Mouse (Mus musculus) thymus, adult 2 months (tissue): ENCODE measurements around the gene Pfas. TPM values are rescaled to one million over a fixed set of nuclear protein-coding genes. Genes with fewer than 3 reads are reported as not detected.

Source experiments
- DNase-seq: peaks from one replicate; pipeline ENCODE4 v3.0.0; 2021
- H3K27ac ChIP-seq: fragments of 200-500 bp; 2 replicates; pipeline ENCODE4 v1.5.1; 2012; ENCODE audit warnings: low read length, control low read depth; ENCODE audit not compliant: control insufficient read depth, insufficient read depth
- H3K27me3 ChIP-seq: fragments of 200-500 bp; 2 replicates; pipeline ENCODE4 v1.6.1; 2012; ENCODE audit warnings: mild to moderate bottlenecking, low read length, moderate library complexity, mixed read lengths; ENCODE audit not compliant: control insufficient read depth, insufficient read depth
- H3K36me3 ChIP-seq: fragments of 200-500 bp; 2 replicates; pipeline ENCODE4 v1.6.1; 2012; ENCODE audit warnings: mild to moderate bottlenecking, low read length, moderate library complexity; ENCODE audit not compliant: control insufficient read depth, insufficient read depth
- H3K4me1 ChIP-seq: fragments of 200-500 bp; replicated peaks from 2 replicates; pipeline ENCODE4 v1.6.1; 2012; ENCODE audit warnings: low read length; ENCODE audit not compliant: control insufficient read depth, insufficient read depth
- H3K4me3 ChIP-seq: fragments of 200-500 bp; 2 replicates; pipeline ENCODE4 v1.5.1; 2012; ENCODE audit warnings: mild to moderate bottlenecking, low read length, control low read depth, moderate library complexity; ENCODE audit not compliant: control insufficient read depth, insufficient read depth
- CTCF ChIP-seq: fragments of 200-500 bp; IDR thresholded peaks from 2 replicates; pipeline ENCODE4 v1.5.1; 2012; ENCODE audit warnings: mild to moderate bottlenecking, control low read depth, low read length, moderate library complexity, borderline replicate concordance; ENCODE audit not compliant: control insufficient read depth, poor library complexity, insufficient read depth; ENCODE audit errors: extremely low read depth
- POLR2A ChIP-seq: fragments of 200-500 bp; IDR thresholded peaks from 2 replicates; pipeline ENCODE4 v1.6.1; 2012; ENCODE audit warnings: mild to moderate bottlenecking, low read length, control low read depth, moderate library complexity; ENCODE audit not compliant: control insufficient read depth, poor library complexity, insufficient read depth; ENCODE audit errors: extremely low read depth
- WGBS: fragments of 180-500 bp; shearing (Covaris S2); methylation state at CpG from one replicate; pipeline ENCODE4 v1.1.7; 2018; 5-methylcytosine and 5-hydroxymethylcytosine counted together
- polyA plus RNA-seq: library from polyadenylated mRNA; depleted of rRNA; stranded (reverse); fragments of >200 nt; gene quantifications from 2 replicates; pipeline ENCODE4 v1.2.3, GENCODE M21; 2012

Pfas gene
- polyA plus RNA-seq, 1 experiment, result 28.5 TPM

DNA sequence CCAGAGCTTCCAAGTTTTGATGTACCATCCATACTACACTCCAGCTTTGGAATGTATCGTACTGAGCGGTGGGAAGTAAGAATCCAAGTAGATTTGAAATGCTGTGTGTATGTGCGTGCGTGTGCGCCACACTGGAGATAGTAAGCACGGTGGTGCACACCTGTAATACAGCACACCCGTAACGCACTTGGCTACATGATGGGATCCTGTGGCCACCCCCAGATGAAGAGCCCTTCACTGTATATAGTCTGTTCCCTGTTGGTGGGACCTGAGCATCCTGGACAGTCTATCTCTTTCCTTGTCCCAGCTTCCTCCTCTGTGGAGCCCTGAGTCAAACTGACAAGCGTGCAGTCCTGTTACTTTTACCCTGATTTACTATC lies 38.1 kb upstream of the Pfas start:
- Histone ChIP-seq H3K36me3 (peaks cover 4% of the 10 kb centered on the region), H3K4me1 (peaks cover 10% of the 10 kb centered on the region), H3K4me3 (peak overlapping the region; percentile 47), H3K27ac (no peak overlapping the region), H3K27me3 (no peaks in the 10 kb centered on the region)
- 13% methylated on average over 9 of the region's 9 CpGs for WGBS
- TF ChIP-seq POLR2A (no peak), CTCF (no peak)
- DNase-seq, result no peak

DNA sequence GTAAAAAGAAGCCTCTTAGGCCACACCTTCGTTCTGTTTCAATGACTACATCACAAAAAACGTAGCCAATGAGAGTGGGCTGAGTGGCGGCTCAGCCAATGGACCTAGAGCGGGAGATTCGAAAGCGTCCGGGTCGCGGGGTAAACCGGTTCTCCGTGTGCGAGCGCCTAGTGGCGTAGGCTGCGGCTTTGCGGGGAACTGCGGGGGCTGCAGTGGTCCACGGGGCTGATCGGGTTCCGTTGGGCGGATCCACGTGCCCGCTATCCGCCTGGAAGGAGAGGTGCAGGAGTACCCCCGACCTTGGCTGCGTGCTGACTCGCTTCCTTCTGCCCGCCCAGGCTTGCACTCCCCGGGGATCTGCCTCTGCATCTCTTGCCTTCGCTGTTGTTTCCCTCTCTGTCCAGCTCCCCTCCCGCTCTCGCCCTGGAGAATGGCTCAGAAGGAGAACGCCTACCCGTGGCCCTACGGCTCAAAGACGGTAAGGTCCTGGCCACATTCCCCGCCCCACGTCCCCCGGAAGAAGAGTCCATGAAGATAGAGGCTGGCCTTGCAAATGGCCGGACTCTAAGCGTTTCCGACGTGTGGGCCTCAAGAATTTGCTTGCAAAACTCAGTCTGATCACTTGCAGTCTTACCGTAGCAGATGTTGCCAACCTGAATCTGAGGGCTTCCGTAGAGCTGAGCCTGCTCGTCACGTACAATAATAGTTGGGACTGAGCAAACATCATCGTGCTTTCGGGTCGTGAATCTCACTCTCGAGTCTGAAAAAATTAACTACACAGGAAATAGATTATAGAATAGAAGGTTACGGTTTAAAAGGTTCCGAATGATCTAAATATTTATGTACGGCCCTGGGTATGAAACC lies 37.5 kb upstream of the Pfas start, which contains the start of gene Aurkb:
Gene Aurkb, plus strand, starts transcription at position 117 of the 864 bp plus-strand sequence.
- DNase-seq, result peak; percentile 84
- peaks cover 10% of the 10 kb centered on the region for H3K4me1 ChIP-seq
- WGBS, result under 1% methylated on average over 54 of the region's 54 CpGs

DNA sequence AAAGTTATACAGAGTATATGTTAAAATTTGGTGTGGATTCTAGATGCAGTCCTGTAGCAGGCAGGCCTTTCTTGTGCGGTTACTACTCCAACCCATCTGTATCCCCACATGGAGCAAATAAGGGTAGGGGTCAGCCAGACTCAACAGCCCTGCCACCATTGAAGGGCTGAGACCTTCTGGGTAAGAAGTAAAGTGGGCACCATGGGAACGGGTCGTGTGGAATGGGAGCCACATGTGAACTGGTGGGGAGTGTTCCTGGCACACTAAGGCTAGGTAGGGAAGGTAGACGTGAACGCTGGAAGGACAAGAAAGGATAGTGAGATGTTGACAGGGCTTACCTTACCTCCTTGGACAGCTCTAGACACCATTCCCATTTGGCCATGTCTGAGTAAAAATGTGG lies 29.9 kb upstream of the Pfas start:
- H3K27me3 ChIP-seq, result no peaks in the 10 kb centered on the region
- H3K4me3 ChIP-seq, result no peak overlapping the region
- H3K4me1 ChIP-seq, result peaks cover 19% of the 10 kb centered on the region
- no peaks in the 10 kb centered on the region for H3K36me3 ChIP-seq
- no peak for TF ChIP-seq CTCF
- no peak for TF ChIP-seq POLR2A
- no peak overlapping the region for H3K27ac ChIP-seq
- 91% methylated on average over 5 of the region's 5 CpGs for WGBS
- no peak for DNase-seq

More for the DNA sequence above, 37.5 kb upstream of the Pfas start, which contains the start of gene Aurkb:
- Histone ChIP-seq H3K27ac (peak within 1 kb of the TSS; percentile 8; the same call in 1 of the 2 replicates), H3K36me3 (peaks cover 3% of the 10 kb centered on the region), H3K4me3 (peak within 1 kb of the TSS; percentile 73), H3K27me3 (no peaks in the 10 kb centered on the region)
- TF ChIP-seq POLR2A (peak; percentile 50; the same call in 1 of the 2 replicates), CTCF (0 out of 2 replicates have a peak, but pooled peaks have one; percentile 15)

DNA sequence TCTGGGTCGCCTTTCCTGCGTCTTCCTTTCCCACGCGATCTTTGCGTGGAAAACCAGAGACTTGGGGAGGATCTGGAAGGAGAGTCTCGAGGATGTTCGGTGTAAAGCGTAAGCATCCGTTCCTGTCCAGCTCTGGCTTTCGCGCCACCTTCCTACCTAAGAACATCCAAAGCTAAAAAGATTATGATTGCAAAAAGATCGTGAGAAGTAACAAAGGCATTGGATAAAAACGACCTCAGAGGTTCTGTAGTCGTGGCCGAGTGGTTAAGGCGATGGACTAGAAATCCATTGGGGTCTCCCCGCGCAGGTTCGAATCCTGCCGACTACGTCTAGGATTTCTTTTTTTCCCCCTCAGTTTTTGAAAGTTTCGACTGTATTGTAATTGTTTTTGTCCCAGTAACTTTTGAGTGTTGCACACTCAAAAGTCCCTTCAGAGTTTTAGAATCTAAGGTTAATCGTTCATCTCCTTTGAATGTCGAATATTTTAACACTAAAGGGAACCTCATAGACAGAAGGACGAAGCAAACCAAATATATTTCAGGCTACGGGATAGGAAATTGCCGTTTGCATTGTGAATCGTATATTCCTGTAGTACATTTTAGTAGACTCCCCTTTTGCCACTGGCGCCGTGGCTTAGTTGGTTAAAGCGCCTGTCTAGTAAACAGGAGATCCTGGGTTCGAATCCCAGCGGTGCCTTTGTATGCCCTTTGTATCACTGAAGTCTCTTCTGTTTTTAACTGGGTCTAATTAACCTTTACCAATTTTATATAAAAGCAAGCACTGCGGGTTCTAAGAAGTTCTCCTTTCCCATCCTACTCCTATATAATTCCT lies 29.2 kb upstream of the Pfas start:
- peak; percentile 87 for DNase-seq
- TF ChIP-seq POLR2A (no peak), CTCF (no peak)
- H3K4me1 ChIP-seq, result peaks cover 19% of the 10 kb centered on the region
- WGBS, result under 1% methylated on average over 34 of the region's 34 CpGs
- no peaks in the 10 kb centered on the region for H3K36me3 ChIP-seq
- peak overlapping the region; percentile 56 for H3K4me3 ChIP-seq
- H3K27ac ChIP-seq, result peak overlapping the region; percentile 44
- no peaks in the 10 kb centered on the region for H3K27me3 ChIP-seq

DNA sequence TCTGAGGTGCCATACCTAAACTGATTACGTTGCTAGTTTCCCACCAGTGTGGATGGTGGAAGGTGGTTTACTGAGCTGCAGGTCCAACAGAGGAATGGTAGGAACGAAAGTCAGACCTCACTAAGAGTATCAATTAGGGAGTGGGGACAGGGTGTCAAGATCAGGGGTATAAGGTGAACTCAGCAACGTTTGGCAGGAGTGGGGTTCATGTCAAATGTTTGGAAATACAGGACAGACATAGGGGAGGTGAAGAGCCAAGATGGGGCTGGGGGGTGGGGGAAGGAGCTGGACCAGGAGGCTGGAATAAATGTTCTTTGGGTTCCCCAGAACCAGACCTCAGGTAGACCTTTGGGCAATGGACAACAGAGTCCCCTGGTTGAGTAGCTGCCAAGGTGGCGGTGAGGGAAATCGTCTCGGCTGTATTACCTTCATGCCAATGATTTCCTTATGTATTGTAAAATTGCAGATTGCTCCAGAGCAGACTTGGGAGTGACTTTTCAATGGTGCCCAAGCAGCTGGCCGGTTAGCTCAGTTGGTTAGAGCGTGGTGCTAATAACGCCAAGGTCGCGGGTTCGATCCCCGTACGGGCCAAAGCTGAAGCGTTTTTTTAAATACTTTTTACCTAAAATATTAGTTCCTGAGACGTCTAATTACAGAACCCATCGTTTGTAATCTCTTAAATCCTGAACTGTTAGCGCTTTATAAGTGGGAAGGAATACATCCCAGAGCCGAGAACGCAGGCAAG lies 28.4 kb upstream of the Pfas start:
- H3K36me3 ChIP-seq, result no peaks in the 10 kb centered on the region
- peak overlapping the region; percentile 56 for H3K4me3 ChIP-seq
- 11% methylated on average over 20 of the region's 20 CpGs for WGBS
- peak; percentile 85 for DNase-seq
- H3K4me1 ChIP-seq, result peaks cover 19% of the 10 kb centered on the region
- TF ChIP-seq CTCF, result no peak
- TF ChIP-seq POLR2A, result no peak
- peak overlapping the region; percentile 44 for H3K27ac ChIP-seq
- H3K27me3 ChIP-seq, result no peaks in the 10 kb centered on the region
